Mouse (Mus musculus): Measurements from ENCODE around the gene Zkscan14. TPM values are rescaled to one million over a fixed set of nuclear protein-coding genes. Genes with fewer than 3 reads are reported as not detected.

Gene Zkscan14
- polyA plus RNA-seq, 1 experiment, result 6.0 TPM

DNA sequence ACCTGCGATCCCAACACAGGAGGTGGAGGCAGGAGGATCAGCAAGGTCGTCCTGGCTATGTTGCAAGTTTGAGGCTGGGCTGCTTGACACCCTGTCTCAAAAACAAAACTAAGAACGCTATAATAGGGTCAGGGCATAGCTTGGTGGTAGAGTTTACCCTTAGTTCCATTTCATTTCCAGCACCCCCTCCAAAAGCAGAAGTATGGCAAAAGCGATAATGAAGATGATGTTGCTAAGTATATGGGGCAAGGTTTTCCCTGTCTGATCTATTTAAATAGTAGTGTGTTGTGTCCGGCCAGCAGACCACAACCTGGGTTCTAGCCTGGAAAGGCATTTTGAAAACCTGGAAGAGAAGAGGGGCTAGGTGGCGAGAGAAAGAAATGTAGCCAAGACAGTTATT lies 6.3 kb upstream of the Zkscan14 start:
- no peak overlapping the region for H3K27ac ChIP-seq (ENCODE audit: insufficient read depth, low read length)
- H3K9ac ChIP-seq (ENCODE audit: low read depth, poor library complexity, severe bottlenecking), result no peak overlapping the region
- H3K4me3 ChIP-seq (ENCODE audit: low read depth, low read length), result no peak overlapping the region
- H3K36me3 ChIP-seq (ENCODE audit: control insufficient read depth, insufficient read depth, low read length, poor library complexity, severe bottlenecking), result peaks cover 9% of the 10 kb centered on the region
- TF ChIP-seq CTCF (IDR thresholded peaks at IDR 0.05; ENCODE audit: low read depth, low read length) (no peak), POLR2A (IDR thresholded peaks at IDR 0.05; ENCODE audit: insufficient read depth, low read length) (no peak), EP300 (IDR thresholded peaks at IDR 0.05; ENCODE audit: insufficient read depth, low read depth, low read length) (no peak)
- no peaks in the 10 kb centered on the region for H3K27me3 ChIP-seq (ENCODE audit: control insufficient read depth, insufficient read depth, low read length, poor library complexity, severe bottlenecking)
- no peaks in the 10 kb centered on the region for H3K9me3 ChIP-seq (replicated peaks; ENCODE audit: control insufficient read depth, insufficient read depth, low read length, poor library complexity, severe bottlenecking)
- H3K4me1 ChIP-seq (ENCODE audit: control insufficient read depth, insufficient read depth, low read length), result no peaks in the 10 kb centered on the region

DNA sequence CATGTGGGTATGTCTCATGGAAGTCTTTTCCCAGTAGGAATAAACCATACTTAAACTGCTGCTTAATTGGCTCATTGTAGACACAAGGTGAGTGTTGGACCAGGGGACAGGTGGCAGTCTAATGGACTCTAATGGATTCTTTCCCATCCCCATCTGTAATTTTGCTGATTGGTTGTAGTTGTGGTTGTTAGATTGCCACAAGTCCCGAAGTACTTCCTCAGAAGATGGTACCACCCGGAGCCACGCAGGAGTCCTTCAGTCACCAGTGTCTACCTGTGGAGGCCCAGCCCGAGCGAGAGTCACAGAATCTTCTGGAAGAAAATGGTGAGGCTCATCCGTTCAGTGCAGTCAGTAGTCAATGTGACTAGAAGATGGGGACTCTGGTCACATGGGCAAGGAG lies 5.7 kb upstream of the Zkscan14 start:
- Histone ChIP-seq H3K9ac (ENCODE audit: low read depth, poor library complexity, severe bottlenecking) (no peak overlapping the region), H3K9me3 (replicated peaks; ENCODE audit: control insufficient read depth, insufficient read depth, low read length, poor library complexity, severe bottlenecking) (no peaks in the 10 kb centered on the region), H3K4me3 (ENCODE audit: low read depth, low read length) (no peak overlapping the region), H3K4me1 (ENCODE audit: control insufficient read depth, insufficient read depth, low read length) (no peaks in the 10 kb centered on the region), H3K27ac (ENCODE audit: insufficient read depth, low read length) (no peak overlapping the region), H3K36me3 (ENCODE audit: control insufficient read depth, insufficient read depth, low read length, poor library complexity, severe bottlenecking) (peaks cover 7% of the 10 kb centered on the region), H3K27me3 (ENCODE audit: control insufficient read depth, insufficient read depth, low read length, poor library complexity, severe bottlenecking) (no peaks in the 10 kb centered on the region)
- TF ChIP-seq EP300 (IDR thresholded peaks at IDR 0.05; ENCODE audit: insufficient read depth, low read depth, low read length) (no peak), CTCF (IDR thresholded peaks at IDR 0.05; ENCODE audit: low read depth, low read length) (no peak), POLR2A (IDR thresholded peaks at IDR 0.05; ENCODE audit: insufficient read depth, low read length) (no peak)

DNA sequence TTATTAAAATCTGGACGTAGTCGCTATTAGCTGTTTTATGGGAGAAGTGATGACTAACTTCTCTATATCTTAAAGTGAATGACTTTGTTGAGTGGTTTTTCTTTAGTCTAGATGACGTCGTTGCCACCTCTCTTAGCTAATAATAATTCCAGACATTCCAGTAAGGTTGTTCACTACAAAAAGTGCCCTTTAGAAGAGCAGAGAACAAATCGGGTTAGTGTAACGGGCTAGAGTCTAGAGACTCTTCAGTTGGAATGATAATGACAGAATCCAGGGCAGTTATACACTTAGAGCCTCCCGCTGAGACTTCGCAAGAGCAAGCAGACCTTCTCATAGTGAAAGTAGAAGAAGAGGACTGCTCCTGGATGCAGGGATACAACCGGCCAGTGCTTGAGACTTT lies 3.4 kb upstream of the Zkscan14 start:
- H3K4me3 ChIP-seq (ENCODE audit: low read depth, low read length), result peak overlapping the region; percentile 57
- no peaks in the 10 kb centered on the region for H3K4me1 ChIP-seq (ENCODE audit: control insufficient read depth, insufficient read depth, low read length)
- H3K27me3 ChIP-seq (ENCODE audit: control insufficient read depth, insufficient read depth, low read length, poor library complexity, severe bottlenecking), result no peaks in the 10 kb centered on the region
- TF ChIP-seq CTCF (IDR thresholded peaks at IDR 0.05; ENCODE audit: low read depth, low read length), result no peak
- TF ChIP-seq EP300 (IDR thresholded peaks at IDR 0.05; ENCODE audit: insufficient read depth, low read depth, low read length), result no peak
- no peak for TF ChIP-seq POLR2A (IDR thresholded peaks at IDR 0.05; ENCODE audit: insufficient read depth, low read length)
- no peaks in the 10 kb centered on the region for H3K36me3 ChIP-seq (ENCODE audit: control insufficient read depth, insufficient read depth, low read length, poor library complexity, severe bottlenecking)
- H3K9ac ChIP-seq (ENCODE audit: low read depth, poor library complexity, severe bottlenecking), result peak overlapping the region; percentile 59
- no peaks in the 10 kb centered on the region for H3K9me3 ChIP-seq (replicated peaks; ENCODE audit: control insufficient read depth, insufficient read depth, low read length, poor library complexity, severe bottlenecking)
- no peak overlapping the region for H3K27ac ChIP-seq (ENCODE audit: insufficient read depth, low read length)

- peak within 1 kb of the TSS; percentile 78 for H3K9ac ChIP-seq (ENCODE audit: low read depth, poor library complexity, severe bottlenecking)
- TF ChIP-seq POLR2A (IDR thresholded peaks at IDR 0.05; ENCODE audit: insufficient read depth, low read length) (peak; percentile 34), CTCF (IDR thresholded peaks at IDR 0.05; ENCODE audit: low read depth, low read length) (no peak), EP300 (IDR thresholded peaks at IDR 0.05; ENCODE audit: insufficient read depth, low read depth, low read length) (0 out of 2 replicates have a peak, but pooled peaks have one; percentile 3)
- no peaks in the 10 kb centered on the region for H3K9me3 ChIP-seq (replicated peaks; ENCODE audit: control insufficient read depth, insufficient read depth, low read length, poor library complexity, severe bottlenecking)
- no peaks in the 10 kb centered on the region for H3K4me1 ChIP-seq (ENCODE audit: control insufficient read depth, insufficient read depth, low read length)
- peak within 1 kb of the TSS; percentile 94 for H3K4me3 ChIP-seq (ENCODE audit: low read depth, low read length)
- H3K27me3 ChIP-seq (ENCODE audit: control insufficient read depth, insufficient read depth, low read length, poor library complexity, severe bottlenecking), result no peaks in the 10 kb centered on the region
- peak within 1 kb of the TSS; percentile 78 for H3K27ac ChIP-seq (ENCODE audit: insufficient read depth, low read length)
- H3K36me3 ChIP-seq (ENCODE audit: control insufficient read depth, insufficient read depth, low read length, poor library complexity, severe bottlenecking), result no peaks in the 10 kb centered on the region
Observed at GRCm38 (mm10) chr5:145203936-145204691, 2.4 kb upstream of the Zkscan14 start, which contains the start of gene Zkscan5. TSS of gene Zkscan5 (plus strand) at chr5:145204562.

DNA sequence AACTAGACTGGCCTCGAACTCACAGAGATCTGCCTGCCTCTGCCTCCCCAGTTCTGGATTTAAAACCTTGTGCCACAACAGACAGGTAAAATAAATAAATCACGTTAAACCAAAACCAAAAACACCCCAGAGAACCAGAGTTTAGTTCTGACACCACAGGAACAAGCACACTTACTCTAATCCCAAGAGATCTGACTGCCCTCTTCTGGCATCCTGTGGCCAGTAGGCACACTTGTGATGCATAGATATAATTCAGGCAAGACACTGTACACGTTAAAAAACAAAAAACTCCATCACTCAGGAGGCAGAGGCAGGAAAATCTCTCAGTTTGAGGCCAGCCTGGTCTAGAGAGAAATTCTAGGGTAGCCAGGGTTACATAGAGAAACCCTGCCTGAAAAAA lies 778 bp upstream of the Zkscan14 start:
- Histone ChIP-seq H3K36me3 (ENCODE audit: control insufficient read depth, insufficient read depth, low read length, poor library complexity, severe bottlenecking) (no peaks in the 10 kb centered on the region), H3K4me1 (ENCODE audit: control insufficient read depth, insufficient read depth, low read length) (no peaks in the 10 kb centered on the region), H3K27me3 (ENCODE audit: control insufficient read depth, insufficient read depth, low read length, poor library complexity, severe bottlenecking) (no peaks in the 10 kb centered on the region), H3K9ac (ENCODE audit: low read depth, poor library complexity, severe bottlenecking) (no peak overlapping the region), H3K4me3 (ENCODE audit: low read depth, low read length) (no peak overlapping the region), H3K9me3 (replicated peaks; ENCODE audit: control insufficient read depth, insufficient read depth, low read length, poor library complexity, severe bottlenecking) (no peaks in the 10 kb centered on the region), H3K27ac (ENCODE audit: insufficient read depth, low read length) (no peak overlapping the region)
- TF ChIP-seq EP300 (IDR thresholded peaks at IDR 0.05; ENCODE audit: insufficient read depth, low read depth, low read length) (no peak), POLR2A (IDR thresholded peaks at IDR 0.05; ENCODE audit: insufficient read depth, low read length) (no peak), CTCF (IDR thresholded peaks at IDR 0.05; ENCODE audit: low read depth, low read length) (no peak)

DNA sequence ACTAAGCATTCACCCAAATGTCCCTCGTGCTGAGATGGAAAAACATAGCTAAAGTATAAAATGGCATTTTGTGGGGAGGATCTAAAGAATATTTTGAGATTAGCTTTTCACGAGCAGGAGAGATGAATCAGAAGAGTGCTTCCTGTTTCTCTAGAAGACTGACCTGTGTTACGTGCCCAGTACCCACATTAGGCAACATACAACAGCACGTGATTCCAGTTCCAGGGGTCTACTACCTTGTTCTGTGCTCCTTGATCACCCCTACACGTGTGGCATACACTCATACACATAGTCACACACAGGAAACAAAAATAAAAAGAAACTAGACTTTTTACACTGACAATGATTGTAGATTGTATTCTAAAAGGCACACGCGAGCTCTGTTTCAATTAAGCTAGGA lies 1.3 kb downstream of the Zkscan14 start:
- Histone ChIP-seq H3K4me1 (ENCODE audit: control insufficient read depth, insufficient read depth, low read length) (no peaks in the 10 kb centered on the region), H3K9me3 (replicated peaks; ENCODE audit: control insufficient read depth, insufficient read depth, low read length, poor library complexity, severe bottlenecking) (no peaks in the 10 kb centered on the region), H3K27ac (ENCODE audit: insufficient read depth, low read length) (no peak overlapping the region), H3K4me3 (ENCODE audit: low read depth, low read length) (no peak overlapping the region), H3K9ac (ENCODE audit: low read depth, poor library complexity, severe bottlenecking) (no peak overlapping the region), H3K36me3 (ENCODE audit: control insufficient read depth, insufficient read depth, low read length, poor library complexity, severe bottlenecking) (peaks cover under 1% of the 10 kb centered on the region), H3K27me3 (ENCODE audit: control insufficient read depth, insufficient read depth, low read length, poor library complexity, severe bottlenecking) (no peaks in the 10 kb centered on the region)
- TF ChIP-seq POLR2A (IDR thresholded peaks at IDR 0.05; ENCODE audit: insufficient read depth, low read length) (no peak), EP300 (IDR thresholded peaks at IDR 0.05; ENCODE audit: insufficient read depth, low read depth, low read length) (no peak), CTCF (IDR thresholded peaks at IDR 0.05; ENCODE audit: low read depth, low read length) (no peak)

Data from ES-Bruce4 (cell line).